Mouse (Mus musculus): ENCODE results near the gene Tmem40. TPM values are rescaled to one million over a fixed set of nuclear protein-coding genes. Genes with fewer than 3 reads are reported as not detected.

Gene Tmem40
- polyA plus RNA-seq, 1 experiment from 2014 or later, result 1.8 TPM

DNA sequence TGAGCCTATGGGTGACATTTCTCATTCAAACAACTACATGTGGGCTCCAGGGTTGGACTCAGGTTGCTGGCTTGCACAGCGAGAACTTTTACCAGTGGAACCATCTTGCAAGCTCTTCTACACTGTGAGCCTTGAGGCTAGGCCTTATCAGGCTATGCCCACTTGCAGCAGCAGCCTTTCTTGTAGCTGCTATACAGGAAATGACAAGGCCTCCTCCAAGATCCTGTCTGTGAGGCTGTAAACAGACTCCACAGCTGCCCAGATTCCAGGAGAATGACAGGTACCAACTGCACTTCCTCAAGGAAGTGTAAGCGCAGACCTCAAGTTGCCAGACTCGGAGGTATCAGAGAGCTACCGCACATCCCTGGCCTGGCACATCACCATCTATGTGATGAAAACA, 6.0 kb upstream of the Tmem40 start:
- WGBS, result 87% methylated on average over 4 of the region's 4 CpGs
- Histone ChIP-seq H3K4me2 (no peak overlapping the region), H3K9ac (replicated peaks) (no peak overlapping the region), H3K27me3 (replicated peaks) (no peaks in the 10 kb centered on the region), H3K9me3 (replicated peaks) (no peaks in the 10 kb centered on the region), H3K36me3 (no peaks in the 10 kb centered on the region), H3K4me3 (replicated peaks) (no peak overlapping the region), H3K4me1 (peaks cover 13% of the 10 kb centered on the region), H3K27ac (replicated peaks) (no peak overlapping the region)
- no peak for ATAC-seq (ENCODE audit: low FRiP score)

DNA sequence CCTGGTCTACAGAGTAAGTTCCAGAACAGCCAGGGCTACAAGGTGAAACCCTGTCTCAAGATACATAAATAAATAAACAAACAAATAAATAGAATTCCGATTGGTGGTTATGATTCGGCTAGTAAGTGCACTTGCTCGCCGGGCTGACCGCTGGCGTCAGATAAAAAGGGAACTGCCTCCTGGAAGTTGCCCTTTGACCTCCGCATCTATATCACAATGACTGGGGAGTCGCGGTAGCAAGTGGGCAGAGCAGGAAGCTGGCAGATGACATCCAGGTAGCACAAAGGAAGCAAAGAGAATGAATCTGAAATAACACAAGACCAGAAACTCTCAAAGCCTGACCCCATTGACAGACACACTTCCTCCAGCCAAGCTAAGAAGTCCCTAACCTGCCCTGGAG, 5.1 kb upstream of the Tmem40 start:
- WGBS, result 43% methylated on average over 9 of the region's 9 CpGs
- no peak overlapping the region for H3K4me2 ChIP-seq
- H3K4me1 ChIP-seq, result peaks cover 18% of the 10 kb centered on the region
- H3K4me3 ChIP-seq (replicated peaks), result no peak overlapping the region
- no peaks in the 10 kb centered on the region for H3K27me3 ChIP-seq (replicated peaks)
- H3K36me3 ChIP-seq, result no peaks in the 10 kb centered on the region
- H3K9ac ChIP-seq (replicated peaks), result no peak overlapping the region
- ATAC-seq (ENCODE audit: low FRiP score), result no peak
- no peak overlapping the region for H3K27ac ChIP-seq (replicated peaks)
- no peaks in the 10 kb centered on the region for H3K9me3 ChIP-seq (replicated peaks)

DNA sequence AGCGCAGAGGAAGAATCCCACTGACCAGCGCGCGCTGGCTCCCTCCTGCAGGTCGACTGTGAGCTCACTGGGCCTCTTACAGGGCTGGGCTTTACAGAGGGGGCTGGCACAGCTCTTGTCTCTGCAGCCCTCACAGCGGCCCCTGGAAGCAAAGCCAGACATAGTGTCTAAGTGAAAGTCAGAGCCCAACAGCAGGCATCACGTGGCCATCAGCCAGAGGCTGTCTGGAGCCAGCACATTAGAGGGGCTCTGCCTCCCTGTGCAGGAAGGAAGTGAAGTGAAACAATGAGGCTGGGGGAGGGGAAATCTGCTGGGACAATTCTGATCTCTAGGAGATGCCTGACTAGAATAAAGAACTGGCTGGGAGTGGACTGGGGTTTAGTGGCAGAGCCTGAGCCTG, 2.0 kb upstream of the Tmem40 start:
- no peak overlapping the region for H3K9ac ChIP-seq (replicated peaks)
- H3K4me3 ChIP-seq (replicated peaks), result no peak overlapping the region
- peak overlapping the region; percentile 19; the same call in 1 of the 2 replicates for H3K4me2 ChIP-seq
- peaks cover 23% of the 10 kb centered on the region for H3K4me1 ChIP-seq
- no peaks in the 10 kb centered on the region for H3K9me3 ChIP-seq (replicated peaks)
- peak overlapping the region; percentile 84 for H3K27ac ChIP-seq (replicated peaks)
- ATAC-seq (ENCODE audit: low FRiP score), result peak; percentile 88
- H3K27me3 ChIP-seq (replicated peaks), result no peaks in the 10 kb centered on the region
- WGBS, result 6% methylated on average over 7 of the region's 7 CpGs
- H3K36me3 ChIP-seq, result no peaks in the 10 kb centered on the region

DNA sequence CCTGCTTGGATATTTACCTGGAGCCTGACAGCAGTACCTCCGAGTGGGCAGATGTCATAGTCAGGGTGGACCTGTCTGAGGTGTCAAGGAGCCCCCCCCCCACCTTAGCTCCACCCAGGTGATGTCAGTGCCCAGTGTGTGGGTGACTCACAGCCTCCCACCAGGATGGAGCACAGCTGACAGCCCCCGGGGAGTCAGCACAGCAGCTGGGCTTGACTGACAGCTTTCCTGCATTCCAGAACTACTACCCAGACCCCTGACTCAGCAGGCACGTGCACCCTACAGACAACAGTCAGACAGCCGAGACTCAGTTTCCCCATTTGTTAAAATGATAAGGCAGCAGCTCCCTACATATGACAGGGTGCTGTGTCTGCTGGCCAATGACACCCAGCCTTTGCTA, 1.2 kb downstream of the Tmem40 start:
- no peaks in the 10 kb centered on the region for H3K36me3 ChIP-seq
- WGBS, result 68% methylated on average over 4 of the region's 4 CpGs

DNA sequence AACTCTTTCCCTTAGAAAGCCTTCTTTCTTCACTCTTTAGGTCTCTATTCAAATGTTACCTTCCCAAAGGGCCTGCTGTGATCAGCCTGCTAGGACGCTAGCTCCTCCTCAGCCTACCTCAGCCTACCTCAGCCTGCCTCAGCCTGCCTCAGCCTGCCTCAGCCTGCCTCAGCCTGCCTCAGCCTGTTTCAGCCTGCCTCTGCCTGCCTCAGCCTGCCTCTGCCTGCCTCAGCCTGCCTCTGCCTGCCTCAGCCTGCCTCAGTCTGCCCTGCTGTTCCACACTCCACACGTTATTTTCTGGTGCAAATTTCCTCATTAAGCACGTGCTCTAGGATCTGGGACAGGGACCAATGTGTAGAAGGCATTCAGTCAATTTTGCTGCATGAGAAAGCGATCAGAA, 2.1 kb downstream of the Tmem40 start:
- Histone ChIP-seq H3K27ac (replicated peaks) (no peak overlapping the region), H3K9ac (replicated peaks) (no peak overlapping the region), H3K27me3 (replicated peaks) (no peaks in the 10 kb centered on the region), H3K4me2 (no peak overlapping the region), H3K4me1 (peaks cover 25% of the 10 kb centered on the region), H3K9me3 (replicated peaks) (no peaks in the 10 kb centered on the region), H3K36me3 (no peaks in the 10 kb centered on the region), H3K4me3 (replicated peaks) (no peak overlapping the region)
- 98% methylated on average over 4 of the region's 4 CpGs for WGBS
- ATAC-seq (ENCODE audit: low FRiP score), result no peak

More for the DNA sequence above, 1.2 kb downstream of the Tmem40 start:
- Histone ChIP-seq H3K4me3 (replicated peaks) (no peak overlapping the region), H3K27me3 (replicated peaks) (no peaks in the 10 kb centered on the region), H3K4me1 (peaks cover 25% of the 10 kb centered on the region), H3K9me3 (replicated peaks) (no peaks in the 10 kb centered on the region), H3K27ac (replicated peaks) (no peak overlapping the region), H3K4me2 (no peak overlapping the region), H3K9ac (replicated peaks) (no peak overlapping the region)
- ATAC-seq (ENCODE audit: low FRiP score), result no peak

DNA sequence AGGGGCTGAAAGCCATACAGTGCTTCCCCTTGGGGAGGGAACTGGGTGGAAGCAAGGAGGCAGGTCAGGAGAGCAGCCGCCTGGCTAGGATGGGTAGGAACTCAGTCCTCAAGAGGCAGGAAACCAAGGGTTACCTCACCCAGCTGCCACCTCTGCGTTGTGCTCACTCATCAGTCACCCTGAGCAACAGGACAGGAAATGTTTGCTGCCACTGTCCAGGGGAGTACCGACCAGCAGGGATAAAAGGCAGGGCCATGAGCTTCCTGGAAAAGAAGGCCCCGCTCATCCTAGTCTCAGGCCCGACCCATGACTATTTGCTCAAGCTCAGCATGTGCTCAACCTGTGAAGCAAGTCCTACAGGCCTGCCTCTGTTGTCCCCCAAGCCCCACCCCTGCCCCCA, 2.7 kb downstream of the Tmem40 start:
- 68% methylated on average over 5 of the region's 5 CpGs for WGBS
- Histone ChIP-seq H3K9ac (replicated peaks) (no peak overlapping the region), H3K27ac (replicated peaks) (no peak overlapping the region), H3K4me2 (no peak overlapping the region), H3K27me3 (replicated peaks) (no peaks in the 10 kb centered on the region), H3K4me3 (replicated peaks) (no peak overlapping the region), H3K9me3 (replicated peaks) (no peaks in the 10 kb centered on the region), H3K4me1 (peaks cover 24% of the 10 kb centered on the region), H3K36me3 (no peaks in the 10 kb centered on the region)
- ATAC-seq (ENCODE audit: low FRiP score), result no peak

DNA sequence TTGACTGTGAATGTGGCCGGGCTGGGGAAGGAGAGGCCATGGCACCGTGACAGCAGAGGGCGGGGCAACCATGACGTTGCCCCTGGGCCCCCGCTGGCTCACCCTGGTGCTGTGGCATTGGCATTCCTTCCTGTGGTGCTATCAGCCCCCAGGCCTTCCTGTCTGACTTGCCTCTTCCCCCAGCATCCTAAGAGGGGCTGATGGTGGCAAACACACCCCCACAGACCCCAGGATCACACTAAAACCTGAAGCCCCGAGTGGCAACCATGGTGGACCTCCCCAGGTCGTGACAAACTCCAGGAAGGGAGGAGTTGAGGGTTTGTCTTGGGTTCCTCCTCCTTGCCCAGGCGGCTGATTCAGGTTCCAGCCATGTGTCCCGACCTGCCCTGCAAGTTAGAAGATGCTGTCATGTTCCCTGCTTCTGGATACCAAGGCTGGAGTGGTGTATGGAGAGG, 3.2 kb downstream of the Tmem40 start:
- Histone ChIP-seq H3K27ac (replicated peaks) (no peak overlapping the region), H3K4me3 (replicated peaks) (no peak overlapping the region), H3K4me1 (peaks cover 20% of the 10 kb centered on the region), H3K4me2 (no peak overlapping the region), H3K36me3 (no peaks in the 10 kb centered on the region), H3K27me3 (replicated peaks) (no peaks in the 10 kb centered on the region), H3K9ac (replicated peaks) (no peak overlapping the region), H3K9me3 (replicated peaks) (no peaks in the 10 kb centered on the region)
- no peak for ATAC-seq (ENCODE audit: low FRiP score)
- WGBS, result 60% methylated on average over 9 of the region's 9 CpGs

DNA sequence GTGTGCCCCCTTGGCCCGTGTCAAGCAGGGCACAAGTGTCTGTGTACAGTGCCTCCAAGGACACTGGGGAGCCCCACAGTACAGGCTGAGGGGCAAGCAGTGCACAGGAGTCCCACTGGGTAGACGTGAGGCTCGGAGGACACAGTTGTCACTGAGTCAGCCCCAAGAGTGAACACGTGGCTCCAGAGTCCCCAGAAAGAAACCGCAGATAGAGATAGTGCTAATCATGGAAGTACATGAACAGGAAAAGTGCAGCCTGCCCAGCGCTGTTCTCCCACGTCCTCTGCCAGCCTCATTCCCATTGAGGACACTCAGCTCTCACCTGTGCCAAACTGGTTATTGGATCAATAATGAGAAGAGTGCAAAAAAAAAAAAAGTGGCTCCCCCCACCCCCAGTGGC, 6.7 kb downstream of the Tmem40 start:
- ATAC-seq (ENCODE audit: low FRiP score), result no peak
- no peak overlapping the region for H3K4me3 ChIP-seq (replicated peaks)
- no peaks in the 10 kb centered on the region for H3K27me3 ChIP-seq (replicated peaks)
- 0 out of 2 replicates have a peak, but pooled peaks cover 4% of the 10 kb centered on the region for H3K4me1 ChIP-seq
- WGBS, result 79% methylated on average over 7 of the region's 7 CpGs
- no peaks in the 10 kb centered on the region for H3K36me3 ChIP-seq
- no peak overlapping the region for H3K4me2 ChIP-seq
- H3K9ac ChIP-seq (replicated peaks), result no peak overlapping the region
- no peak overlapping the region for H3K27ac ChIP-seq (replicated peaks)
- H3K9me3 ChIP-seq (replicated peaks), result no peaks in the 10 kb centered on the region

DNA sequence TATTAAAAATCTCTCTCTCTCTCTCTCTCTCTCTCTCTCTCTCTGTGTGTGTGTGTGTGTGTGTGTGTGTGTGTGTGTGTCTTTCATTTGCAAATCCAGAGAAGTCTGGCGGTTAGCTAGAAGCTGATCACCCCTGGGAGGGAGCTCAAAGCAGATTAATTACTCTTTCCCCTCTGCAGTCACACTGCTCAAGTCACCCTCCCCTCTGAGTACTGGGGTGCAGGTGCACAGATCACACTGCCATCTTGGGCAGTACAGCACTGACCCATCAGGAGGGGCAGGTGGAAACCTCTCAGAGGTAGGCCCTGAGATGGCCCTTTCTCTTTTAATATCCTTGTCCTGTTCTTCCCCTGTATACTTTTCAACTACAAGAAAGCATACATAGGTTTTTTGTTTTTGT, 15.9 kb downstream of the Tmem40 start:
- Histone ChIP-seq H3K4me3 (replicated peaks) (no peak overlapping the region), H3K9ac (replicated peaks) (no peak overlapping the region), H3K27ac (replicated peaks) (no peak overlapping the region), H3K9me3 (replicated peaks) (no peaks in the 10 kb centered on the region), H3K27me3 (replicated peaks) (no peaks in the 10 kb centered on the region), H3K4me2 (no peak overlapping the region), H3K36me3 (no peaks in the 10 kb centered on the region), H3K4me1 (no peaks in the 10 kb centered on the region)
- 29% methylated on average over 1 of the region's 1 CpGs for WGBS
- no peak for ATAC-seq (ENCODE audit: low FRiP score)

DNA sequence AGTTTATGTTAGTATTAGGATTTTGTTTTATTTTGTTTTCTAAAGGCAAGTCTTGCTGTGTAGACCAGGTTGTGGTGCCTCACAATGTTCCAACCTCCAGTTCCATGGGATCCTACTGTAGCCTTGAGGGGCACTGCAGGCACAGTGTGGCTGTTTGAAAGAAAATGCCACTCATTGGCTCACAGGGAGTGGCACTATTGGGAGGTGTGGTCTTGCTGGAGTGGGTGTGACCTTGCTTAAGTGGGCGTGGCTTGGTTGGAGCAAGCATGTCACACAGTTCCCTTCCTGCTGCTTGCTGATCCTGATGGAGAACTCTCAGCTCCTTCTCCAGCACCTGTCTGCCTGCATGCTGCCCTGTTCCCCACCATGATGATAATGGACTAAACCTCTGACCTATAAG, 18.6 kb downstream of the Tmem40 start:
- Histone ChIP-seq H3K27ac (replicated peaks) (no peak overlapping the region), H3K27me3 (replicated peaks) (no peaks in the 10 kb centered on the region), H3K4me3 (replicated peaks) (no peak overlapping the region), H3K36me3 (no peaks in the 10 kb centered on the region), H3K4me1 (no peaks in the 10 kb centered on the region), H3K9ac (replicated peaks) (no peak overlapping the region), H3K9me3 (replicated peaks) (no peaks in the 10 kb centered on the region), H3K4me2 (no peak overlapping the region)
- 9% methylated on average over 1 of the region's 1 CpGs for WGBS
- no peak for ATAC-seq (ENCODE audit: low FRiP score)

DNA sequence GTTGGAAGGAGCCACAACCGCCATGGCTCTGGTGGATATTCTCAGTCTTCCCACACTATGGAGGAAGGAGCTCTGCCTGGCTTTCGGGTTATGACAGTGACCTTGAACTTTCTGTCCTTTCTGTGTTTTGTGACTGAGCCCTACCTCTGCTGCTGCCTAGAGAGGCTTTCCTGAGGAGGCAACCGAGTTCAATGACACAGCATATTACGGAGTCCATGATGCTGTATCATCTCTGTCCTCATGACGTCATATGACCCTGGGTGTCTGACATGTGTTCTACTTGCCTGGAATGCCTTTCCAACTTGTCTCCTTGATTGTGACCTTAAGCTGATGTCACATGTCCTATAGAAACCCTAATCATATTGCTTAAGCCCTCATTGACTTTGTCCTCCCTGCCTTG, 23.2 kb downstream of the Tmem40 start:
- Histone ChIP-seq H3K27ac (replicated peaks) (no peak overlapping the region), H3K27me3 (replicated peaks) (no peaks in the 10 kb centered on the region), H3K4me2 (no peak overlapping the region), H3K9me3 (replicated peaks) (no peaks in the 10 kb centered on the region), H3K9ac (replicated peaks) (no peak overlapping the region), H3K4me3 (replicated peaks) (no peak overlapping the region), H3K4me1 (no peaks in the 10 kb centered on the region), H3K36me3 (no peaks in the 10 kb centered on the region)
- WGBS, result 92% methylated on average over 5 of the region's 5 CpGs
- no peak for ATAC-seq (ENCODE audit: low FRiP score)

DNA sequence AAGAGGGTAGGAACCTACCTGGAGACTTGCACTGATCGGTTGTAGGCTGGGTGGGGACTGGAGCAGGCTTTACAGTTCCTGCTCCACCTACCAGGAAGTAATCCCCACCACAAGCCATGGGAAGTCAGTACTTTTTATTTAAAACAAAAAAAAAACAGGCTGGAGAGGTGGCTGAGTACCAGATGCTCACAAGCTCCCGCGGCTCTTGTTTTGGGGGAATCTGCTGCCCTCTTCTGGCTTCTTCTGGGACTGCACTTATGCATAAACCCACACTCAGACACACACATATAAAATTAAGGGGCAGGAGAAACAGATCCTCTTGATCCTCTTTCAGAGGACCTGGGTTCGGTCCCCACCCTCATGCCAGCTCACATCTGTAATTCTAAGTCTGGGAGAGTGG, 27.3 kb downstream of the Tmem40 start:
- Histone ChIP-seq H3K27me3 (replicated peaks) (no peaks in the 10 kb centered on the region), H3K9ac (replicated peaks) (no peak overlapping the region), H3K4me3 (replicated peaks) (no peak overlapping the region), H3K4me2 (no peak overlapping the region), H3K9me3 (replicated peaks) (no peaks in the 10 kb centered on the region), H3K4me1 (peaks cover 3% of the 10 kb centered on the region; the same call in 1 of the 2 replicates), H3K27ac (replicated peaks) (no peak overlapping the region), H3K36me3 (no peaks in the 10 kb centered on the region)
- no peak for ATAC-seq (ENCODE audit: low FRiP score)
- WGBS, result 83% methylated on average over 4 of the region's 4 CpGs
